Mouse (Mus musculus) midbrain, postnatal 0 days (tissue): ENCODE measurements around the gene Dync1i1. TPM values are rescaled to one million over a fixed set of nuclear protein-coding genes. Genes with fewer than 3 reads are reported as not detected.

Experiments
- ATAC-seq: fragments of 200-750 bp; cut with Nextera tagmentation; 2 replicates; pipeline ENCODE4 v1.8.0; 2017; ENCODE audit warnings: moderate number of reproducible peaks, mild to moderate bottlenecking, moderate TSS enrichment, moderate library complexity; ENCODE audit not compliant: low FRiP score
- DNase-seq: peaks from one replicate; pipeline ENCODE4 v3.0.0-alpha.2; 2015; ENCODE audit warnings: low spot score
- H3K27ac ChIP-seq: fragments of 300-500 bp; sonication (generic); 2 replicates; pipeline ENCODE4 v1.5.1; 2014; ENCODE audit warnings: low read depth, mild to moderate bottlenecking, low read length, mixed read lengths
- H3K27me3 ChIP-seq: fragments of 300-500 bp; sonication (generic); 2 replicates; pipeline ENCODE4 v1.6.1; 2014; ENCODE audit warnings: low read length, control low read depth, mixed read lengths; ENCODE audit not compliant: insufficient read depth
- H3K36me3 ChIP-seq: fragments of 300-500 bp; sonication (generic); 2 replicates; pipeline ENCODE4 v1.6.1; 2014; ENCODE audit warnings: low read length, control low read depth, mixed read lengths; ENCODE audit not compliant: insufficient read depth
- H3K4me1 ChIP-seq: fragments of 300-500 bp; sonication (generic); 2 replicates; pipeline ENCODE4 v1.6.1; 2014; ENCODE audit warnings: mild to moderate bottlenecking, control low read depth, antibody characterized with exemption, low read length, mixed read lengths; ENCODE audit not compliant: insufficient read depth
- H3K4me2 ChIP-seq: fragments of 300-500 bp; sonication (generic); 2 replicates; pipeline ENCODE4 v1.6.1; 2014; ENCODE audit warnings: low read depth, mild to moderate bottlenecking, low read length, mixed read lengths; ENCODE audit not compliant: poor library complexity, severe bottlenecking
- H3K4me3 ChIP-seq: fragments of 300-500 bp; sonication (generic); 2 replicates; pipeline ENCODE4 v1.5.1; 2014; ENCODE audit warnings: low read depth, mild to moderate bottlenecking, low read length, moderate library complexity
- H3K9ac ChIP-seq: fragments of 300-500 bp; sonication (generic); replicated peaks from 2 replicates; pipeline ENCODE4 v1.6.1; 2014; ENCODE audit warnings: mild to moderate bottlenecking, low read length, moderate library complexity, mixed read lengths; ENCODE audit not compliant: poor library complexity, severe bottlenecking
- H3K9me3 ChIP-seq: fragments of 300-500 bp; sonication (generic); 2 replicates; pipeline ENCODE4 v1.6.1; 2016; ENCODE audit warnings: low read length, control low read depth
- CTCF ChIP-seq: IDR thresholded peaks from 2 replicates; pipeline ENCODE4 v1.5.1; 2016; ENCODE audit warnings: antibody characterized with exemption, mild to moderate bottlenecking
- WGBS: fragments of 180-500 bp; shearing (Covaris S2); extraction: QIAGEN DNeasy Blood & Tissue Kit; methylation state at CpG from one replicate; pipeline ENCODE4 v1.1.7; 2014; 5-methylcytosine and 5-hydroxymethylcytosine counted together
- polyA plus RNA-seq: library from polyadenylated mRNA; unstranded; fragments of >200 nt; fragmentation: Nextera tagmentation; extraction: Ambion mirVana; gene quantifications from 2 replicates; pipeline ENCODE4 v1.2.1, GENCODE M21; 2015
- total RNA-seq: library from RNA; depleted of rRNA; stranded (reverse); fragments of >200 nt; gene quantifications from 2 replicates; pipeline ENCODE4 v1.2.3, GENCODE M21; 2014; rRNA removed

The Dync1i1 gene
- total and polyA plus RNA-seq, 2 experiments from 2014 or later = 64.0 to 73.1 TPM

DNA sequence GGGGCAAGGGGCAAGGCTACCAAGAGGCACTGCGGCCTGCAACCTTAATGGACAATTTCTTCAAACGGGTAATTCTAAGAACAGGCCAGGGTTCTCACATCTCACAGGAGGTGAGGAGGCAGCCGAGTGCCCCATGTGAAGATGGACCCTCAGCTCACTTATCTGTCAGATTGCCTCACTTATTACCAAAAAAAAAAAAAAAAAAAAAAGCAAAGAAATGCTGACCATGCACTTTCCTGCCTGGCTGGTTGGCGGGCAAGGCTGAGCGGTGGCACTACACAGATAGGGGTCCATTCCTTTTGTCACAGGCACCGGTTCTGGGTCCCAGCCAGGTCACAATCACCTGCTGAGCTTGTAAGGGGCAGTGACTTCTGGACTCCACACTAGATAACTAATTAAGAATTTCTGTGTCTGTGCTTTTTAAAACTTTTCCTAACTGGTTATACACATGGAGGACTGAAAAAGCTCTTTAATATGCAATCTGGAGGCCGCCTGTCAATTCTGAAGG lies 350.6 kb downstream of the Dync1i1 start:
- ATAC-seq (no peak), DNase-seq (no peak)
- WGBS = 82% methylated on average over 7 of the region's 7 CpGs
- no peaks in the 10 kb centered on the region for H3K4me1 ChIP-seq
- no peak overlapping the region for H3K9ac ChIP-seq
- H3K4me2 ChIP-seq = no peak overlapping the region
- H3K9me3 ChIP-seq = no peaks in the 10 kb centered on the region
- H3K36me3 ChIP-seq = no peaks in the 10 kb centered on the region
- no peak overlapping the region for H3K4me3 ChIP-seq
- H3K27me3 ChIP-seq = no peaks in the 10 kb centered on the region
- H3K27ac ChIP-seq = no peak overlapping the region
- no peak for TF ChIP-seq CTCF

DNA sequence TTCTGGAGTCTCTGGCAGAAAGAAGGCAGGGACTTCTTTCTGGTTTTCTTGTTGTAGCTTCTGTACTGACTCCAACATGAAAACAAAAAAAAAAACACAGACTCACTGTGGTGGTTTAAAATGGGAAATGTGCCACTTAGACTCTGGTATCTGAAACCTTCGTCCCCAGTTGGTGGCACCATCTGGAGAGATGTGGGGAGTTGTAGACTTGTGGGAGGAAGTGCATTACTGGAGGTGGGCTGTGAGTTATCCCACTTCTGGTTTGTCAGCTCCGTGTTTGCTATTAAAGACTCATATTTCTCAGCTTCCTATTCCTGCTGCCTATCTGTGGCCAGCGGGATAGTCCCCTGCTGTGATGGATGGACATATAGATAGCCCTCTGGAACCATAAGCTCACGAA lies 351.8 kb downstream of the Dync1i1 start:
- H3K4me2 ChIP-seq = no peak overlapping the region
- no peaks in the 10 kb centered on the region for H3K4me1 ChIP-seq
- no peak for ATAC-seq
- no peak overlapping the region for H3K27ac ChIP-seq
- TF ChIP-seq CTCF = no peak
- H3K36me3 ChIP-seq = no peaks in the 10 kb centered on the region
- H3K9me3 ChIP-seq = no peaks in the 10 kb centered on the region
- no peak overlapping the region for H3K9ac ChIP-seq
- no peak for DNase-seq
- WGBS = 87% methylated on average over 4 of the region's 4 CpGs
- no peak overlapping the region for H3K4me3 ChIP-seq
- H3K27me3 ChIP-seq = no peaks in the 10 kb centered on the region

Other genes starting within 250 kb of the Dync1i1 start
- gene Pdk4, start 229.3 kb upstream of the Dync1i1 start, total RNA-seq = 0.99 and 1.0 TPM in 2 replicates
- gene Pdk4, start 229.3 kb upstream of the Dync1i1 start, polyA plus RNA-seq = 2.1 and 2.5 TPM in 2 replicates